Mouse (Mus musculus): ENCODE data around the gene Padi3.

DNA sequence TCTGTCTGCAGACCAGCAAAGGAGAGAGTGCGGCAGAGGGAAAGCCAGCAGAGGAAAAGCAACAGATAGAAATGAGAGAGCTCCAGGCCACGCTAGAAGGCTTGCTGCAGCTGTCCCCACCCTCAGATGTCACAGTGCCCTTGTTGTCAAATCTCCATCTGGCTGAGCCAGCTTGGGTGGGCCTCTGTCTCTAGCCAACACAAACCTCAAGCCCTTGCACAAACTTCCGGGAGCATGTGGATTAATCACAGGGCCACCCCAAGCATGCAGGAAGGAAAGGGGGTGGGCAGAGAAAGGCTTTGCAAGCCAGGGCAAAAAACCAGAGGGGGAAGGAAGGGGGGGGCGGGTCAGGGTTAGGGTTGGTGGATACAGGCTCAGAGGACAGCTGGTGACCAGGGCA is 23.0 kb downstream of the Padi3 start:
- no peak for TF ChIP-seq GATA1 (IDR thresholded peaks at IDR 0.05; ENCODE audit: low read length)
- TF ChIP-seq TAL1 (IDR thresholded peaks at IDR 0.05; ENCODE audit: low read length), result no peak

All from erythroblast, embryonic 14.5 days (primary cell).